Mouse (Mus musculus) hindbrain, postnatal 0 days (tissue): Measurements from ENCODE around the gene Tgfbr3. TPM values are rescaled to one million over a fixed set of nuclear protein-coding genes. Genes with fewer than 3 reads are reported as not detected.
A peak's percentile ranks its signal among the peaks of the same experiment; 100 is the strongest.

Experiments used
- ATAC-seq: fragments of 200-750 bp; cut with Nextera tagmentation; 2 replicates; pipeline ENCODE4 v1.8.0; 2017; ENCODE audit warnings: mild to moderate bottlenecking, moderate TSS enrichment, moderate library complexity
- DNase-seq: peaks from one replicate; pipeline ENCODE4 v3.0.0-alpha.2; 2015; ENCODE audit warnings: low spot score
- H3K27ac ChIP-seq: fragments of 300-500 bp; sonication (generic); 2 replicates; pipeline ENCODE4 v1.5.1; 2014; ENCODE audit warnings: mild to moderate bottlenecking
- H3K27me3 ChIP-seq: fragments of 300-500 bp; sonication (generic); 2 replicates; pipeline ENCODE4 v1.6.1; 2014; ENCODE audit warnings: low read length, mixed read lengths; ENCODE audit not compliant: insufficient read depth
- H3K36me3 ChIP-seq: fragments of 300-500 bp; sonication (generic); 2 replicates; pipeline ENCODE4 v1.6.1; 2014; ENCODE audit warnings: low read length, mixed read lengths; ENCODE audit not compliant: insufficient read depth
- H3K4me1 ChIP-seq: fragments of 300-500 bp; sonication (generic); 2 replicates; pipeline ENCODE4 v1.6.1; 2014; ENCODE audit warnings: antibody characterized with exemption, low read length, mixed read lengths; ENCODE audit not compliant: insufficient read depth
- H3K4me2 ChIP-seq: fragments of 300-500 bp; sonication (generic); 2 replicates; pipeline ENCODE4 v1.6.1; 2014; ENCODE audit warnings: low read depth, mild to moderate bottlenecking, low read length, moderate library complexity, mixed read lengths
- H3K4me3 ChIP-seq: fragments of 300-500 bp; sonication (generic); 2 replicates; pipeline ENCODE4 v1.5.1; 2014; ENCODE audit warnings: low read length
- H3K9ac ChIP-seq: fragments of 300-500 bp; sonication (generic); replicated peaks from 2 replicates; pipeline ENCODE4 v1.6.1; 2014; ENCODE audit warnings: mild to moderate bottlenecking, low read length, moderate library complexity, mixed read lengths
- H3K9me3 ChIP-seq: fragments of 300-500 bp; sonication (generic); 2 replicates; pipeline ENCODE4 v1.6.1; 2016; ENCODE audit warnings: low read length, mixed read lengths
- CTCF ChIP-seq: IDR thresholded peaks from 2 replicates; pipeline ENCODE4 v1.5.1; 2016; ENCODE audit warnings: antibody characterized with exemption, control low read depth, low read depth
- WGBS: fragments of 180-500 bp; shearing (Covaris S2); extraction: QIAGEN DNeasy Blood & Tissue Kit; methylation state at CpG from one replicate; pipeline ENCODE4 v1.1.7; 2014; 5-methylcytosine and 5-hydroxymethylcytosine counted together
- polyA plus RNA-seq: library from polyadenylated mRNA; unstranded; fragments of >200 nt; fragmentation: Nextera tagmentation; extraction: Ambion mirVana; gene quantifications from 2 replicates; pipeline ENCODE4 v1.2.1, GENCODE M21; 2015
- total RNA-seq: library from RNA; depleted of rRNA; stranded (reverse); fragments of >200 nt; gene quantifications from 2 replicates; pipeline ENCODE4 v1.2.3, GENCODE M21; 2014

Gene Tgfbr3
- total and polyA plus RNA-seq, 2 experiments from 2014 or later, result 4.8 to 21.7 TPM

GRCm38 (mm10) chr5:107087829-107088808, 201.3 kb downstream of the Tgfbr3 start:
- H3K9me3 ChIP-seq, result no peaks in the 10 kb centered on the region
- no peak for TF ChIP-seq CTCF
- peaks cover 11% of the 10 kb centered on the region; the same call in 1 of the 2 replicates for H3K4me1 ChIP-seq
- ATAC-seq (peak; percentile 62; the same call in 1 of the 2 replicates), DNase-seq (peak; percentile 76)
- H3K27me3 ChIP-seq, result no peaks in the 10 kb centered on the region
- 20% methylated on average over 12 of the region's 12 CpGs for WGBS
- no peak overlapping the region for H3K9ac ChIP-seq
- peak overlapping the region; percentile 27; the same call in 1 of the 2 replicates for H3K4me2 ChIP-seq
- no peak overlapping the region for H3K4me3 ChIP-seq
- no peak overlapping the region for H3K27ac ChIP-seq
- H3K36me3 ChIP-seq, result no peaks in the 10 kb centered on the region

DNA sequence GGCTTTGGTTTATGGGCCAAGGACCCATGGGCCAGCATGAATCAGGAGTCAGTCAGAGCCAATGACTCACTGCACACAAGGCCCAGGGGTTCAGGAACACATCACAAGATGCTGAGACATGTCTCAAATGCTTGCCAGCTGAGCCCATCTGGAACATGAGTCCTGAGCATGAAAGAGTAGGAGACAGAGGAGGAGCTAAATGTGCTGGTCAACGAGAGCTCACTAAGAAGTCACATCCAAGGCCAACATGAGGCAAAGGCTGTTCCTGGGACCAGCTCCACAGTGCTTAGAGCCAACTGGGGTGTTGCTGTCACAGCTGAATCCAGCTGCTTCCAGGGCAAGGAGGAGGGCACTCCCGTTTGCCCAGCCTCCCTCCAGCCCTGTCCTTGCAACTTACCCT, 202.1 kb downstream of the Tgfbr3 start:
- ATAC-seq, result no peak
- Histone ChIP-seq H3K4me3 (no peak overlapping the region), H3K4me1 (peaks cover 11% of the 10 kb centered on the region; the same call in 1 of the 2 replicates), H3K36me3 (no peaks in the 10 kb centered on the region), H3K27me3 (no peaks in the 10 kb centered on the region), H3K9me3 (no peaks in the 10 kb centered on the region), H3K4me2 (no peak overlapping the region), H3K9ac (no peak overlapping the region), H3K27ac (no peak overlapping the region)
- DNase-seq, result no peak
- TF ChIP-seq CTCF, result no peak
- 54% methylated on average over 2 of the region's 2 CpGs for WGBS

DNA sequence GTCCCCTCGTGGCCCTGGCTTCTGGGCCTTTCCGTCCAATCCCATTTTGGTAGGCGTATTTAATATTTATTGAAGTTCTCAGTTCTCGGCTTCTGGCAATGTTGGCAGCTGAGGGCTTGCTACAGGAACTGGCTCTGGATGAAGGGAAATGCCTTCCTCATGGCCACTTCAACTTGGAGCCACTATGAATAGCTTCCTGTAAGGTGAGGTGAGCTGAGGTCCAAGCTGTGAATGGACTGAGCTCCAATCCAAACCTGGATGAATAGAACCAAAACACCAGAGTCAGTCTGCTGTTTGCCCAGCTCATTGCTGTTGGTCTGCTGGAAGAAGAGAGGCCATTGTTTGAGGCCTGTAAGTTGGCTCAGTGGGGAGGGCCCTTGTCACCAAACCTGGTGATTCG, 203.3 kb downstream of the Tgfbr3 start:
- ATAC-seq (no peak), DNase-seq (no peak)
- Histone ChIP-seq H3K4me2 (no peak overlapping the region), H3K36me3 (no peaks in the 10 kb centered on the region), H3K9me3 (no peaks in the 10 kb centered on the region), H3K9ac (no peak overlapping the region), H3K27me3 (no peaks in the 10 kb centered on the region), H3K27ac (no peak overlapping the region), H3K4me3 (no peak overlapping the region), H3K4me1 (peaks cover 11% of the 10 kb centered on the region; the same call in 1 of the 2 replicates)
- WGBS, result 83% methylated on average over 5 of the region's 5 CpGs
- no peak for TF ChIP-seq CTCF

DNA sequence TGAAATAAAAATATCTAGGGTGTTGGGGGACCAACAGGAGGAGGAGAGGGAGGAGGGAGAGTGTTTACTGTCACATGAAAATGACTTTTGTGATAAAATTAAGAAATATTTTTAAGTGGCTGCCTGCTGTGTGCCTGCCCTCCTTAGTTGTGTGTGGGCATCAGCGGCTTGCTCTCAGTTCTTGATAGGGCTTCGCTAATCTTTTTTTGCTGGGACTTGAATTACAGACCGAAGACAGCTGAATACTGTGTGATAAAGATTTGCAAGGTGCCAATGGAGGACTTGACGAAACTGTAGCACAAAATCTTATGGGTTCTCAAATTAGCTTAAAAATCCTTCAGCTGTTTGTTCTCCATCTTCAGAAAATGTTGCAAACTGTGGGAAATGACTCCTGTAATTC, 205.0 kb downstream of the Tgfbr3 start:
- WGBS, result 93% methylated on average over 4 of the region's 4 CpGs
- no peak overlapping the region for H3K27ac ChIP-seq
- H3K36me3 ChIP-seq, result no peaks in the 10 kb centered on the region
- no peak overlapping the region for H3K9ac ChIP-seq
- H3K9me3 ChIP-seq, result no peaks in the 10 kb centered on the region
- no peak overlapping the region for H3K4me2 ChIP-seq
- DNase-seq (no peak), ATAC-seq (no peak)
- H3K4me1 ChIP-seq, result peaks cover 12% of the 10 kb centered on the region
- no peak for TF ChIP-seq CTCF
- no peak overlapping the region for H3K4me3 ChIP-seq
- H3K27me3 ChIP-seq, result no peaks in the 10 kb centered on the region

- Histone ChIP-seq H3K4me1 (peaks cover 7% of the 10 kb centered on the region; the same call in 1 of the 2 replicates), H3K9ac (no peak overlapping the region), H3K27me3 (no peaks in the 10 kb centered on the region), H3K9me3 (no peaks in the 10 kb centered on the region), H3K36me3 (no peaks in the 10 kb centered on the region), H3K4me3 (no peak overlapping the region), H3K27ac (no peak overlapping the region), H3K4me2 (no peak overlapping the region)
- ATAC-seq (no peak), DNase-seq (no peak)
- no peak for TF ChIP-seq CTCF
- 68% methylated on average over 3 of the region's 3 CpGs for WGBS
Measured at GRCm38 (mm10) chr5:107082011-107082410, 207.4 kb downstream of the Tgfbr3 start.

GRCm38 (mm10) chr5:107080986-107081624, 208.3 kb downstream of the Tgfbr3 start:
- DNase-seq (no peak), ATAC-seq (no peak)
- no peak overlapping the region for H3K9ac ChIP-seq
- WGBS, result 69% methylated on average over 12 of the region's 12 CpGs
- no peaks in the 10 kb centered on the region for H3K27me3 ChIP-seq
- no peaks in the 10 kb centered on the region for H3K36me3 ChIP-seq
- H3K27ac ChIP-seq, result no peak overlapping the region
- no peak for TF ChIP-seq CTCF
- H3K4me2 ChIP-seq, result no peak overlapping the region
- peaks cover 7% of the 10 kb centered on the region; the same call in 1 of the 2 replicates for H3K4me1 ChIP-seq
- H3K4me3 ChIP-seq, result no peak overlapping the region
- H3K9me3 ChIP-seq, result no peaks in the 10 kb centered on the region
